Mouse (Mus musculus) stomach, embryonic 16.5 days (tissue): Measurements from ENCODE around the gene Arid3b. TPM values are rescaled to one million over a fixed set of nuclear protein-coding genes. Genes with fewer than 3 reads are reported as not detected.

ENCODE experiments used
- ATAC-seq: fragments of 200-750 bp; cut with Nextera tagmentation; 2 replicates; pipeline ENCODE4 v1.8.0; 2017; ENCODE audit warnings: moderate number of reproducible peaks, moderate TSS enrichment; ENCODE audit not compliant: insufficient read depth, low FRiP score
- H3K27ac ChIP-seq: fragments of 300-500 bp; sonication (generic); 2 replicates; pipeline ENCODE4 v1.5.1; 2014; ENCODE audit warnings: low read length
- H3K27me3 ChIP-seq: fragments of 300-500 bp; sonication (generic); 2 replicates; pipeline ENCODE4 v1.6.1; 2014; ENCODE audit warnings: low read length, control low read depth, mixed read lengths; ENCODE audit not compliant: control insufficient read depth, insufficient read depth
- H3K36me3 ChIP-seq: fragments of 300-500 bp; sonication (generic); 2 replicates; pipeline ENCODE4 v1.6.1; 2014; ENCODE audit warnings: low read length; ENCODE audit not compliant: control insufficient read depth, insufficient read depth
- H3K4me1 ChIP-seq: fragments of 300-500 bp; sonication (generic); 2 replicates; pipeline ENCODE4 v1.6.1; 2014; ENCODE audit warnings: low read length, control low read depth, mixed read lengths; ENCODE audit not compliant: control insufficient read depth, insufficient read depth
- H3K4me2 ChIP-seq: fragments of 300-500 bp; sonication (generic); 2 replicates; pipeline ENCODE4 v1.6.1; 2014; ENCODE audit warnings: low read depth, low read length, mixed read lengths
- H3K4me3 ChIP-seq: fragments of 300-500 bp; sonication (generic); replicated peaks from 2 replicates; pipeline ENCODE4 v1.5.1; 2014; ENCODE audit warnings: mild to moderate bottlenecking, low read length
- H3K9ac ChIP-seq: fragments of 300-500 bp; sonication (generic); 2 replicates; pipeline ENCODE4 v1.6.1; 2014; ENCODE audit warnings: low read length
- H3K9me3 ChIP-seq: fragments of 300-500 bp; sonication (generic); replicated peaks from 2 replicates; pipeline ENCODE4 v1.6.1; 2016; ENCODE audit warnings: low read length, control low read depth; ENCODE audit not compliant: control insufficient read depth
- WGBS: fragments of 180-500 bp; shearing (Covaris S2); extraction: QIAGEN DNeasy Blood & Tissue Kit; methylation state at CpG from one replicate; pipeline ENCODE4 v1.1.7; 2014; 5-methylcytosine and 5-hydroxymethylcytosine counted together
- polyA plus RNA-seq: library from polyadenylated mRNA; unstranded; fragments of >200 nt; fragmentation: Nextera tagmentation; extraction: Ambion mirVana; gene quantifications from 2 replicates; pipeline ENCODE4 v1.2.1, GENCODE M21; 2015

The Arid3b gene
- polyA plus RNA-seq, 1 experiment from 2014 or later = 4.5 TPM

- ATAC-seq = no peak
- WGBS = 61% methylated on average over 5 of the region's 5 CpGs
Observed at GRCm38 (mm10) chr9:57775026-57775425, 61.6 kb downstream of the Arid3b start.

GRCm38 (mm10) chr9:57774168-57774567 is 62.4 kb downstream of the Arid3b start:
- 5% methylated on average over 1 of the region's 1 CpGs for WGBS
- H3K9ac ChIP-seq = no peak overlapping the region
- H3K4me2 ChIP-seq = no peak overlapping the region
- peak; percentile 56; the same call in 1 of the 2 replicates for ATAC-seq
- H3K4me1 ChIP-seq = no peaks in the 10 kb centered on the region; the same call in 1 of the 2 replicates
- no peak overlapping the region for H3K4me3 ChIP-seq
- H3K9me3 ChIP-seq = no peaks in the 10 kb centered on the region
- no peak overlapping the region for H3K27ac ChIP-seq
- H3K36me3 ChIP-seq = no peaks in the 10 kb centered on the region
- H3K27me3 ChIP-seq = no peaks in the 10 kb centered on the region

More at GRCm38 (mm10) chr9:57775026-57775425, 61.6 kb downstream of the Arid3b start:
- H3K4me2 ChIP-seq = no peak overlapping the region
- H3K9me3 ChIP-seq = no peaks in the 10 kb centered on the region
- H3K4me3 ChIP-seq = no peak overlapping the region
- no peaks in the 10 kb centered on the region; the same call in 1 of the 2 replicates for H3K4me1 ChIP-seq
- no peaks in the 10 kb centered on the region for H3K36me3 ChIP-seq
- no peak overlapping the region for H3K9ac ChIP-seq
- no peak overlapping the region for H3K27ac ChIP-seq
- no peaks in the 10 kb centered on the region for H3K27me3 ChIP-seq

DNA sequence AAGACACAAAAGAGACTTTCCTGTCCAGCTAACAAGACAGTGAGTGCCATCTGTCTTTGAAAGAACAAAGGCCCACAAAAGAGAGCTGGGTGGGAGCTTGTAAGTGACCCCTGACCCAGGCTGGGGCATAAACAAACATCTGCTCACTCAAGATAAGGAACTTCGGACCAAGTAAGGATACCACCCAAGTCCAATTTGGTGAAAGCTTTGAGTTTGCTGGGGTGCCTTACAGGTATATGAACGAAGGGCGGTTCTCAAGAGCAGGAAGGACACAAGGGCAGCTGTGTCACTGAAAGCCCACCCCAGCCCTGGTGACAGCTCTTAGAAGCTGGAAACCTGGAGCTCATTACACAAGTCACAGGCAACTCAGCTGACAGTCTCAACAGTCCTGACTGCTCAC is 62.8 kb downstream of the Arid3b start:
- no peaks in the 10 kb centered on the region for H3K27me3 ChIP-seq
- no peak overlapping the region for H3K9ac ChIP-seq
- no peak overlapping the region for H3K4me2 ChIP-seq
- H3K9me3 ChIP-seq = no peaks in the 10 kb centered on the region
- H3K27ac ChIP-seq = no peak overlapping the region
- ATAC-seq = no peak
- no peak overlapping the region for H3K4me3 ChIP-seq
- no peaks in the 10 kb centered on the region for H3K36me3 ChIP-seq
- WGBS = 53% methylated on average over 3 of the region's 3 CpGs
- H3K4me1 ChIP-seq = no peaks in the 10 kb centered on the region; the same call in 1 of the 2 replicates

DNA sequence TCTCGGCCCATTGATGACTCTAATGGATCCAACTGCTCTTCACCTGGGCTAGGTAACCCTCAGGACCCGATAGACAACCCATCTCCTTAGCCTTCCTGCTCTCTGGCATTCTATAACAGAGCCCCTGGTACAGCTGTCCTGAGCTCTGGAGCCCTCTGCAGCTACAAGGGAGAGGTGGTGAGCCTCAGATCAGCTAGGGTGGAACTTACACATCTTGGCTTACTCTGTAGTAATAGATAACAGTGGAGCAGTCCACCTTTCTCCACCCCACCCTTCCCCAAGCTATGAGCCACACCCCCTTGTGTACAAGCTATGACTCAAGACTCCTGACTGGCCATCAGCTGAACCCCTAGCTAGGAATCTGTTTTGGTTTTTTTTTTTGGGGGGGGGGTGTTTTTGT is 65.8 kb downstream of the Arid3b start:
- Histone ChIP-seq H3K36me3 (no peaks in the 10 kb centered on the region), H3K9me3 (no peaks in the 10 kb centered on the region), H3K27me3 (no peaks in the 10 kb centered on the region), H3K4me2 (no peak overlapping the region), H3K4me3 (no peak overlapping the region), H3K4me1 (peaks cover 7% of the 10 kb centered on the region; the same call in 1 of the 2 replicates), H3K9ac (no peak overlapping the region), H3K27ac (no peak overlapping the region)
- WGBS = 85% methylated on average over 2 of the region's 2 CpGs
- ATAC-seq = no peak

DNA sequence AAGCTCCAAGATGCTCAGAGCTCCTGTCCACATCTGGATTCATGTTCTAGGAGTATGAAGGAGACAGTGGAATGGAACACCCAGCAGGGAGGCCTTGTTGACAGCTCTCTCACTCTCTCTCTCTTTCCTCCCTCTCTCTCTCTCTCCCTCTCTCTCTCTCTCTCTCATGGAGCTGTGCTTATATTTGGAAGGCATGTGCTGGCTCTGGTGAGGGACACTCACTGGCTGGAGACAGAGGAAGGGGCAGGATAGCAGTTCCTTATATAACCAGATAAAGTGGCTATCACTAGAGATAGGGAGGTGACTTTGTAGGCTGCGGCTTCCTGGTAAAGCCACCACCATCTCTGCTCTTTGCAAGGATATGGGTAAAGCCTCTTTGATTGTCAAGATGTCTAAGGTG is 66.4 kb downstream of the Arid3b start:
- no peak overlapping the region for H3K9ac ChIP-seq
- H3K4me2 ChIP-seq = no peak overlapping the region
- no peaks in the 10 kb centered on the region for H3K9me3 ChIP-seq
- no peaks in the 10 kb centered on the region for H3K27me3 ChIP-seq
- no peak overlapping the region for H3K4me3 ChIP-seq
- ATAC-seq = no peak
- H3K36me3 ChIP-seq = no peaks in the 10 kb centered on the region
- H3K4me1 ChIP-seq = peaks cover 7% of the 10 kb centered on the region; the same call in 1 of the 2 replicates
- WGBS = 100% methylated on average over 1 of the region's 1 CpGs
- H3K27ac ChIP-seq = no peak overlapping the region

DNA sequence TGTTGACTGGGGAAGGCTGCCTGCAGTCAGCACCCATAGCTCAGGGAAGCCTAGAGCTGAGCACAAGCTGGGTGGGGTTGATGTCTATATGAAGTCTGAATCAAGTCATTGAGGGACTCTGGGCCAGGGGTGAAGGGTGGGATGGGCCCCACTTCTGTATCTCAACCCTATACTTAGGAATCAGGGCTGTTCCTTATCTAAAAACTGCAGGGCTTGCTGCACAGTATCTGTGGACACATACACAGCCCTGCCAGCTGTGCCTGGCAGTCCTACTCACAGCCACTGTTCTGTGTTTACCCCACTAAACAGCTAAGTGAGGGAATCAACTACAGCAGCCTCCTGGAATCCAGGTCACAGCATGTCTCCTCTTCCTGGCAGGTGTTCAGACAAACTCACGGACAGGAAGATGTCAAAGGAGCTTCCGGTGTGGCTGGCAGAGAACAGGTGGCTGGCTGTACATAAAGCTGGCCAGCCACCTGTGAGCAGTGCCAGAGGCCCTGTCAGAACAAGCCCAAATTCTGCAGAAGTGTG is 67.0 kb downstream of the Arid3b start:
- Histone ChIP-seq H3K4me2 (no peak overlapping the region), H3K4me1 (peaks cover 7% of the 10 kb centered on the region; the same call in 1 of the 2 replicates), H3K9me3 (no peaks in the 10 kb centered on the region), H3K27ac (no peak overlapping the region), H3K9ac (no peak overlapping the region), H3K4me3 (no peak overlapping the region), H3K27me3 (no peaks in the 10 kb centered on the region), H3K36me3 (no peaks in the 10 kb centered on the region)
- ATAC-seq = no peak
- 49% methylated on average over 2 of the region's 2 CpGs for WGBS

DNA sequence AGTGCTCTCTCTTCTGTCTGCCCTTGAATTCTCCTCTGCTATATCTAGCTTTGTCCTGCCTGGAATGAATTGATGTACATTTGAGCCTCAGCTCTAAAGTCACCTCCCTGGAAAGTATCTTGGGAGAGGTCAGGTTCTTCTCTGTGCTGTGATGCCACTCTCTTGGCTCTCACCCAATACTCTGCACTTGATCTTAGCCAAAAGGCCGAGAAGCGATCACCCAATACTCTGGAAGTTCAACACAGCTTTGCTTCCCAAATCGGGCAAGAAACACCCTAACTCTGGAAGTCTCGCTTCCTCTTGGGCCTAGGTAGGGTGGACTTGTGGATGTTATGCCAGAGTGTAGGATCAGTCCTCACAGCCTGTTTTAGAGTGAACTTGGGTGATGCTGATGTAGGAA is 69.4 kb downstream of the Arid3b start:
- Histone ChIP-seq H3K9ac (no peak overlapping the region), H3K9me3 (no peaks in the 10 kb centered on the region), H3K27me3 (no peaks in the 10 kb centered on the region), H3K36me3 (no peaks in the 10 kb centered on the region), H3K4me3 (no peak overlapping the region), H3K4me1 (peaks cover 27% of the 10 kb centered on the region), H3K27ac (no peak overlapping the region), H3K4me2 (no peak overlapping the region)
- ATAC-seq = no peak
- WGBS = 91% methylated on average over 4 of the region's 4 CpGs

- H3K4me1 ChIP-seq = peaks cover 33% of the 10 kb centered on the region
- WGBS = 45% methylated on average over 6 of the region's 6 CpGs
- no peaks in the 10 kb centered on the region for H3K36me3 ChIP-seq
- peak overlapping the region; percentile 98 for H3K9ac ChIP-seq
- no peaks in the 10 kb centered on the region for H3K27me3 ChIP-seq
- no peak for ATAC-seq
- no peaks in the 10 kb centered on the region for H3K9me3 ChIP-seq
- peak overlapping the region; percentile 97 for H3K4me2 ChIP-seq
- H3K4me3 ChIP-seq = peak overlapping the region; percentile 80
- H3K27ac ChIP-seq = no peak overlapping the region
Observed at GRCm38 (mm10) chr9:57766431-57766830, 70.2 kb downstream of the Arid3b start.

- peaks cover 33% of the 10 kb centered on the region for H3K4me1 ChIP-seq
- WGBS = under 1% methylated on average over 92 of the region's 93 CpGs
- H3K27ac ChIP-seq = peak within 1 kb of the TSS; percentile 98
- peak within 1 kb of the TSS; percentile 97 for H3K4me2 ChIP-seq
- H3K4me3 ChIP-seq = peak within 1 kb of the TSS; percentile 80
- no peaks in the 10 kb centered on the region for H3K27me3 ChIP-seq
- peak within 1 kb of the TSS; percentile 98 for H3K9ac ChIP-seq
- 0 out of 2 replicates have a peak, but pooled peaks cover under 1% of the 10 kb centered on the region for H3K36me3 ChIP-seq
- peak; percentile 51 for ATAC-seq
- no peaks in the 10 kb centered on the region for H3K9me3 ChIP-seq
Observed at GRCm38 (mm10) chr9:57765364-57766351, 70.9 kb downstream of the Arid3b start, which contains the start of gene Clk3. TSS of gene Clk3 (minus strand) at chr9:57765860.
